Mouse (Mus musculus) urinary bladder, adult 2 months (tissue): ENCODE results near the gene Hnf1b. TPM values are rescaled to one million over a fixed set of nuclear protein-coding genes. Genes with fewer than 3 reads are reported as not detected.

Experiments used
- DNase-seq: peaks from one replicate; pipeline ENCODE4 v3.0.0; 2022; ENCODE audit warnings: low spot score
- polyA plus RNA-seq: library from polyadenylated mRNA; depleted of rRNA; stranded (reverse); fragments of >200 nt; gene quantifications from 2 replicates; pipeline ENCODE4 v1.2.3, GENCODE M21; 2012; rRNA removed

Hnf1b gene
- 11.7 and 12.5 TPM in 2 replicates for polyA plus RNA-seq

DNA sequence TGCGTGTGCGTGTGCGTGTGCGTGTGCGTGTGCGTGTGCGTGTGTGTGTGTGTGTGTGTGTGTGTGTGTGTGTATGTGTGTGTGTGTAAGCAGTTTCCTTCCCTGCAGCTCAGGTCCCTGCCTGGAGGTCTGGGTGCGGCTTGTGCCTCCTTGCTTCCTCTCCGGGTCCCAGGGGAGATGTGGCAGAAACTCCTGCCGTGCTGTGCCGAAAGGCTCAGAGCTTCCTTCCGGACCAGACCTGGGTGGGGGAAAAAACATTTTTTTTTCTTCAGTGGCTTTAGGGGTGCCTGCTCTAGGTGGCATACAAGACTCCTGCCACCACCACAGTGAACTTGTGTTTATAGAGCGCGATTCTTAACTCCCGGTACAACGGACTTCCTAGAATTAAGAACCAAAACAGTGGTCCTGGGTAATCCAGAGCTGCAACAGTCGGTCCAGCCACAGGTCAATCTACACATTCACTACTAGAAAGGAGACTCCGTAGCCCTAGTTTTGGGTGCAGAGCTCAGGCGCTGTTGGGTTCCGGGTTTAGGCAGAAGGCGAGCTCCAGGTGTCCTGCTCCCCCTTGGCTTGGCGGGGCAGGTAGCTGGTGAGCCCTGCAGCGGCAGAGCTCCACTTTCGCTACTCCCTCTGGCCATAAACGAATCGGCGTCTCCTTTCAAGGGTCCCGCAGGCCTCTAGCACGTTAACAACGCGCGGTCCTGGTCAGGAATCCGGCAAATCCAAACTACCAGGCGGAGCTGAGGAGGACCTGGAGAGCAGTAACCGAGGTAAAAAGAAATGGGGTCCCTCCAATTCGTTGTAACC is at the start of gene Hnf1b:
Gene Hnf1b, plus strand, starts transcription at position 535 of the 807 bp plus-strand sequence.
- no peak for DNase-seq

DNA sequence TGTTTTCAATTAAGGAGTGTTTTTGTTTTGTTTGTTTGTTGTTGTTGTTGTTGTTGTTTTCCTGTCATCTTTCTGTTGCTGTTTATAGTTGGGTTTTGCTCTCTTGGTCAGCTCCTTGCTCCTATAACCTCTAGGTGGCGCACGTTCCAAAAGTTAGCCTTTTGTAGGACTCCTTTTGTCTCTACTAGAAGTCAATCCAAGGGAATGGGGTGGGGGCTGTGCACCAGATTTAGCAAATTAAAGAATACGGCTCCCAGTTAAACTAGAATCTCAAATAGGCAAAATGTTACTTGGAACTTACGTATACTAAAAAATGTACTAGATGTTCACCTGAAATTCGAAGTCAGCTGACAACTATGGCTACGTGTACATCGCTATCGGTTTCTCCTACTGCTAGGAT is 47.7 kb upstream of the Hnf1b start:
- DNase-seq: no peak

DNA sequence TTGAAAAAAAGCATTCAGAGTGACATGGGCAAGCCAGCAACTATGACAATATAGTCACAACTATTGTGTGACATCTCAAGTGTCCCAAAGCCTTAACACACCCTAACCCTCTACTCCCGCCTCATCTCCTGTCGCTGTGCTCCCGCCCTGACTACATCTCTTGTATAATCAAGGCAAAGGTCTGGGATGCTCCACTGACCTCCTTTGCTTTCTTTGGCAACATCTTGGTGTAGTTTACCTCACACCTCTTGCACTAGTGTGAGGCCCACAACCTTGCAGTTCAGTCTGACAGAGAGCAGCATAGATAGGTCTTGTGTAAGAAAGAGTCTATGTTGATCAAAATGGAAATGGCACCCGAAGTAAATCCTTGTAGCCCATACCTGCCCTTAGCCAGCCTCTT is 47.3 kb upstream of the Hnf1b start:
- no peak for DNase-seq

DNA sequence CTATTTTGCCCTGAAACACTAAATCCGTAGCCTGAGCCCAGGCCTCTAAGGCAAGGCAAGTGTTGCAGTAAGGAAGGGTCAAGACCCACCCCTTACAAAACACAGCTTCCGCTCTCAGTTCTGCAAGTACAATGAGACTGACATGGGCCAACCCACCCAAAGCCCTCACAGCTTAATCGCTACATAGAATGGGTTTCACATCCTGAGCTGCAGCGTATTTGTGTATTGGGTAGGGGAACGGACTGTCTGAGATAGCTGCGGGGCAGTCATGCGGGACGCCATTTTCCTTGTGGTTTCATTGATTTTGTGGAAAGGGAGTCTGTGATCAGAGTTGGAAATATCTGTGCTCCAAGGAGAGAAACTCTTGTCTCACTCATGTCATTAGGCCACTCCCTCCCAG is 39.4 kb upstream of the Hnf1b start:
- no peak for DNase-seq

DNA sequence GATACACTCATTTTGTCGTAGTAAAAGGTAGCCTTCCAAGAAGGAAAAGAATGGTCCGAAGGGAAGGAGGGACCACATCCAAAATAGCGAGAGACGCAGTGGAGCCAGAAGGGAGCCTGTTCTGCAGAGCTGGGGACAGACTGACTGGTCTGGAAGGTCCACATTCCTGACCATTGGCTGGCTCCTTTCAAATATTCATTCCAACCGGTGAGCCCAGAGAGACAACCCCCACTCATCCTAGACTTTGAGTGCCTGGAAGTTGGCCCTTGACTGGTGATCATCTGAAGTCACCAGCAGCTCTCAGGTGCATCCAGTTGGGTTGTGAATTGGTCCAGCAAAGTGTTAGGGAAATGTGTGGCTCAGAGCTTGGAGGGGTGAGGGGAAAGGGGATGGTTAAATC is 34.7 kb upstream of the Hnf1b start:
- DNase-seq: no peak

DNA sequence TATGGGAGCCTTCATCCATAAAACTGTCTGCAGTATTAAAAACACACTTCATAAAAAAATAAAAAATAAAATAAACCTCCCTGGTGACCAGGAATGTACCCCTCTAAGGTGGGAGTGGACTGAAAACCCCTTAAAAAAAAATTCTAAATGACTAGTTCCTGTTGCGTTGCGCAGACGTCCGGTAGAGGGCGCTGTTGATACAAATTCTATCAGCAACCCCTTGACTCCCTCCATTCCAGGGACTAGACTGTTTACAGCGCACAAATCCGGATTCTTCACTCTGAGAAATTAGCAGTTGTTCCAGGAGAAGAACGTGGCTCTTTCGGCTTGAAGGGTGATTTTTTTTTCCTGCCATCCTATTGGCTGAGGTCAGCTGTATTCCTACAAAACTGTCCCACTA is 34.2 kb upstream of the Hnf1b start:
- no peak for DNase-seq

DNA sequence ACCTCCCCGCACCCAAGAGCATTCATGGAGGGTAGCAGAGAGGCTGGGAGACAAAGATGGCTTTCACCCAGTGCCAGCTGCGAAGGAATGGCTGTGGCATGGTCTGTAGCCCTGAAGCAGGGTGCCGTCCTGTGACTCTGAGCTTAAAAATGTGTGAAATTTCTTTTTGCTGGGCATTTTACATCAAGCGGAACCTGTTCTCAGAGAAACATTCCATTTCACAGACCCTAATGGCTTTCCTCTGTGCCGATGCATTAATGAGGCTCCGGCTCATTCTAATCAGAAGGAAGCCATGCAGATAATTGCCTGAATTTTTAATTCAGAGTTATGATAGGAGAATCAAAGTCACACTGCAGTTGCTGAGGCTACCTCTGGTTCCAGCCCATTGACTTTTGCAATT is 32.8 kb upstream of the Hnf1b start:
- no peak for DNase-seq

DNA sequence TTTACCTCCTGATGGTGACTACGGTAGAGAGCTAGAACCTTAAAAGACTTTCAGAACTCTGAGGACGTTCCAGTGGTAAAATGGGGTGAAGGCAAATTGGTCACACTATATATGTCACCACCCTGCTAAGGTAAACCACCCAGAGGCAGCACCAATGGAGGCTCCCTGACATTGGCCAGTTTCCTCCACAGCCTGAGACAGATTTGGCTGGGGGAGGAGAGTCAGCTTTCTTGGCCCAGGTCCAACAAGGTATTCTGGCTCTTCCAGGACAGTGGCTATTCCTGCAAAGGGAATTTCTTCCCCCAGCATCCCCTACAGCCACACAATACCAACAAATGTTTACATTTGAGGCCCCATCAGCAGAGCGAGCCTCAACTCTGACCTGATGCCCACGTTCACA is 31.9 kb upstream of the Hnf1b start:
- no peak for DNase-seq

DNA sequence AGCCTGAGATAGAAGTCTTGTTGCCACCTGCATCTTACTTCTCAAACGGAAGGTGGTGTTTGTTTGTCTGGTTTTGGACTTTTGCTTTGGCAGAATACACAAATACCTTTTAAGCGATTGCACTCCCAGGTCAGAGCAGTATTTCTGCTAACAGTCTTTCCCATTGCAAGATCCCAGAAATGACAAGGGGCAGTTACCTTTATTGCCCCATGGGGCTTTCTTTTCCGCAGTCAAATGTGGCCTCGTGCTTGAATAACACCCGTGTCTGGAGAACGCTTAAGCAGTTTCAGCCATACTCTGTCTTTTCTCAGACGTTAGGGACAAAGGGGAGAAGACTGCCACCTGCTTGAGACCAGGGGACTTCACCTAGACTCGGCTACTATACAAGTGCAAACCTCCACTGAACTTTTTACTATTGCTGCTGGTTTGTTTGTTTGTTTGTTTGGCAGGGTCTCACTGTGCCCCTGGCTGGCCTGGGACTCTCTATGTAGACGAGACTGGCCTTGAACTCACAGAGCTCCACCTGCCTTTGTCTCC is 31.2 kb upstream of the Hnf1b start:
- no peak for DNase-seq

DNA sequence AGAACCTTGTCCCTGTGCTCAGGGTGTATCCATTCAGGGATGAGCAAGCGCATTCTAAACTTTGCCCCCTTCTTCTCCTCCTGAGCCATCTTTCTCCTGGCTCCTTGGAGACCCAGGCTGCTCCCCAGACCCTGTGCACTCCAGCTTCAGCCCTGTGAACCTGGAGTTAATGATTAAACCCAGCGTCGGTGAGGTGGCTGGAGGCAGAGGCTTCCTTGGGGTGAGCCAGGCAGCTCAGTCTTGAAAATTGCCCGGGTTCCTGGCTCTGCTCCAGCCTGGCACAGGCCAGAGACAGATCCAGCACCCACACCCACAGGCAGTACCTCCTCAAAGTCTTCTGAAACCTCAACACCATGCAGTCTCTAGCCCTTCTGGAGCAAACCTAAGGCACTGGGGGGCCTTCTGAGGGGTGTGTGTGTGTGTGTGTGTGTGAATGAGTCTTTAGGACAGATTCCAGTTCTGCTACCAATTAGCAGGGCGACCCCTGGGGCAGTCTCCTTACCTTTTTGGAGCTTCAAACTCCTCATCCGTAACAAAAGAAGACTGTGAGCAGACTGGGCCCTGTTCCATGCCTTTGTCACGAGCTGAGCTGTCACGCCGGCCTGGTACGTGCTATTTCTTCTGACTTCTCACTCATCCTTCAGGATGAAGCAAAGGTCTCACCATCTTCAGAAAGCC is 29.9 kb upstream of the Hnf1b start:
- no peak for DNase-seq

DNA sequence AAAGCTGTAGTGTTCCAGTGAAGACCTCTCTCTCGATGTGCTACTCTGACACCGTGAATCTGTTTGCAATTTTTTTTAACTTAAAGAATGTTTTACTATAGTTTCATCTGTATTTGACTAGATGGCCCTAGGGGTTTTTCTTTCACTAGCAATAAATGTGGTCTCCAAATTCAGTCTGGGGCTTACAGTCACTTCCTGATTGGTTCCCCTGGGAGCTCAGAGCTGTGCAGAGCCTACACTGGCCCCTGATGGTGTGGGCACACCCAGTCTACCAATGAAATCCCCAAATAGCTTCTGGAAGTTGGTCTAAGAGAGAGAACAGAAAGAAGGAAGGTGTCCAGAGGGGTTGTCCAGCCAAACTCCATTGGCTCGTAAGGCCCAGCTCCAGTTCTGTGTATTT is 23.7 kb upstream of the Hnf1b start:
- no peak for DNase-seq

DNA sequence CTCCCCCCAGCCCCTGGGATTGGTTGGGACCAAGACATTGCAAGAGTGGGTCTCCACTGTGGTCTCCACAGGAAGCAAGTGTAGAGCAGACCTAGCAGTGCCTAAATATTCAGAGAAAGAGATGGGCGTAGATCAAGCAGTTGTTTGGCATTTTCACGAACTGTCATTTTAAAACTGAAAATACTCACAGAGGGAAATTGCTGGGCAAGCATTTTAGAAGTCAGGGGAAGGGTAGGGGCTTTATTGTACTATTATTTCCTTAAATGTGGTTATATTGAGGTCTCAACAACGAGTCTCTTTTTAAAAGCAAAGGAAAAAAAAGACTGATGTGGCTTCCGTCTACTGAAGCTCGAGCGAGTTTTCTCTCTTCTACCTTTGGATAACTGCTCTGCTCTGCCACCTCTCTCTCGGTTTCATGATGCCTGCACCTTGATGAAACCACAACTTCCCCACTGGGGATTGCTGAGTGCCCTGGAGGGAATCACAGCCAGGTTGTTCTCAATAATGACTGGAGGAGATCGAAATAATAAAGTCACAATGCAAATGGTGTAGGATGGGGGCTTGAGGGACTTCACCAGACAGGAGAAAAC is 21.2 kb upstream of the Hnf1b start:
- no peak for DNase-seq

DNA sequence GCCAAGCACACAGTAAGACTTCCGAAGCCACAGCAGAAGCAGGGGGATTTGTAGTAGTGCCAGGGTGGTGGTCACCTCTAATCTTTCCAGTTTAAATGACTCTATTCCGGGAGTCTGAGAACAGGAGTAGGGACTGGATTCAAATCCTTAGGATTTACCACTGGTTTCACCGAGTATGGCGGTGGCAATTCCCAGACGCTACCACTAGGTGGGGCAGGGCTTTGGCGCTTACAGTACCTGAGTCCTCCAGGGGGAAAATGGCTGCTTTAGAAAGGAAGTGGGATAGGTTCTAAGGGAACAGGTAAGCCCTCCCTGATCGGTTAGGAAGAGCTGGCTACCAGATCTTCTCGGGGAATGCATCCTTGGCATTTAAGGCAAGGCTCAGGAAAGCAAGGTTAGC is 17.5 kb upstream of the Hnf1b start:
- DNase-seq: no peak

DNA sequence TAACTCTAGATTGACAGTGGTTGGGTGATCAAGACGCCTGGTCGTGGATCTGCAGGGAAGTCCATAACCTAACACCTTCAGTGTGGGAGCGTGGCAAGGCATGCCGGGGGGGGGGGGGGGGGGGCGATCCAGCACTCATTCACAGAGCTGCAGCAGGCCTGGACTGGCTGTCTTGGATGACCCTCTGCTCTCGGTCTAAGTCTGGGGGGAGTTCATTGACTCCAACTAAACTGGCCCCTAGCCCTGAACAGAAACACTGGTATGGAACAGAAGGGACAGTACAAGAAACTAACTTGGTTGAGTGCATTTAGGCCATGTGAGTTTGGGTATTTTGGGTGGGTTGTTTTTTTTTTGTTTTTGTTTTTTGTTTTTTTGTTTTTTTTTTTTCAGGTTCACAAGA is 16.3 kb upstream of the Hnf1b start:
- no peak for DNase-seq

DNA sequence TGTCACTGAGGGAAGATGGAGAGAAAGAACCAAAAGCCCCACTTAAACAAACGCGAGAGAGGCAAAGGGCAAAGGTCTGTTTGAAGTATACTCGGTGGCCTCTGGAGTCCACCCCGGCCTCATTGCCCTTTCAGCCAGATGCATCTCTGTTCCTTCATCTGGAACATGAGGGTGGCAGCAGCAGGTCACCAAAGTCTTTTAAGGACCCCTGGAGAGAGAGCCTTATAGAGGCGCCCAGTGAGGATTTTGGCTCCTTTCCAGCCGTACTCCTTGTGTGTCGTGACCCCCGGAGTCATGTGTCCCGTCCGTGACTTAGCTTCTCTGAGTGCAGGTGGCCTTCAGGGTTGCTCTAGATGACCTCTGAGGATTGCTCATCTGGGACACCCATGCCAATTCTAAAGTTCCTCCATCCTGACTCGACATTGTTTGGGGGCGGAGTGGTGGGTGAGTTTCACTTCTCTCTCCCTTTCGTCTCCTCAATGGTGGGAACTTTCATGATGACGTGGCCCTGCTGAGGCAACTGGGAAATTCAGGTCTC is 15.8 kb upstream of the Hnf1b start:
- no peak for DNase-seq

DNA sequence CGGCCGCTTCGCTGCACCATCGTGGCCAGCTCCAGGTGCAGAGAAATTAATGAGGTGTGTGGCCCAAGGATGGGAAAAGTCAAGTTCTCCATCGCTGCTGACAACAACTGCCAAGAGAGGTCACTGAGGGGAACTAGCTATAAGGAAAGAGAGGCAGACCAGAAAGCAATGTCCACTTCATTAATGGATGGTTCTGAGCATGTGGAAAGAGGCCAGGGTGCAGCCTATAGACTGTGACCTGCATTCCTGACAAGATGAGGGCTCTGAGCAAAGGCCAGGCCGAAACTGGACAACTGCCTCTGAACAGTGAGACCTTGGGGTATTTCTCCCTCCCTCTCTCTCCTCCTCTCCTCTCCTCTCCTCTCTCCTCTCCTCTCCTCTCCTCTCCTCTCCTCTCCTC is 10.4 kb upstream of the Hnf1b start:
- DNase-seq: no peak

DNA sequence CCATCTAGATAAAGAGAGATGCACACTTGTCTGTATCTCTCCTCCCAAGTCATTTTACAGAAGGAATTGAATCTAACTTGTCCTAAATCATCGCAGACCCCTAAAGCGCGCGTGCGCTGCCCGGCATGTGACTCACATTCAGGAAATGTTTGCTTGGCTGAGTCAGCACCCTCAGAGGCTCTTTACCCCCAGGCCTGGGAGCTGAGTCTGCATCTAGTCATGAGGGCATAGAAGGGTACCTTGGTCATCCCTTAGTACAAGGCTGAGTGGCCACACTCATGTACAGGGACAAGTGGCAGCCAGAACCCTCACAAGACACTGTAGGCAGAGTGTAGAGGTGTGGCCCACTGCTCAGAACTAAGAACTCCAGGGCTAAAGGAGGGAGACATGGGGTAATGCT is 6.3 kb upstream of the Hnf1b start:
- peak; percentile 36 for DNase-seq

DNA sequence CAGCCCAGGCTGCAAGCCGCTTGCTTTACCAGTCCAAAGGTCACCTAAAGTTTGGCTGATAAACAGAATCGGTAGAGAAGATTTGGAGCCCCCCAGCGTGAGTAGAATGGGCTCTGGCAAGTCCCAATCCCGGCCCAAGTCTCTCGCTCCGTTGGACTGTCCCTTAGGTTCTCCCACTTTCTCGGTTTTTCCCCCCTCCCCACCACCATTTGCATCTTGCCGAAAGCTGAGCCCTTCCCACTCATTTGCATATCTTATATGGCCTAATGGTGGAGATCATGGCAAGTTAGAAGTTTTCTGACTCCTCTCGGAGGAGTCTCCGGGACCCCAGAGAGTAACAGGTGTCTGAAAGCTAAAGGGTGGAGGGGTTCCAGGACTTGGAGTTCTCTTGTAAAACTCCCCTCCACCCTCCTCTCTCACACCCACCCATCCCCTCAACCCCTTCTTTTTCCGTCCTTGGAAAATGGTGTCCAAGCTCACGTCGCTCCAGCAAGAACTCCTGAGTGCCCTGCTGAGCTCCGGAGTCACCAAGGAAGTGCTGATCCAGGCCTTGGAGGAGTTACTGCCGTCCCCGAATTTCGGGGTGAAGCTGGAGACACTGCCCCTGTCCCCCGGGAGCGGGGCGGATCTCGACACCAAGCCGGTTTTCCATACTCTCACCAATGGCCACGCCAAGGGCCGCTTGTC is 866 bp downstream of the Hnf1b start:
- DNase-seq: peak; percentile 44

DNA sequence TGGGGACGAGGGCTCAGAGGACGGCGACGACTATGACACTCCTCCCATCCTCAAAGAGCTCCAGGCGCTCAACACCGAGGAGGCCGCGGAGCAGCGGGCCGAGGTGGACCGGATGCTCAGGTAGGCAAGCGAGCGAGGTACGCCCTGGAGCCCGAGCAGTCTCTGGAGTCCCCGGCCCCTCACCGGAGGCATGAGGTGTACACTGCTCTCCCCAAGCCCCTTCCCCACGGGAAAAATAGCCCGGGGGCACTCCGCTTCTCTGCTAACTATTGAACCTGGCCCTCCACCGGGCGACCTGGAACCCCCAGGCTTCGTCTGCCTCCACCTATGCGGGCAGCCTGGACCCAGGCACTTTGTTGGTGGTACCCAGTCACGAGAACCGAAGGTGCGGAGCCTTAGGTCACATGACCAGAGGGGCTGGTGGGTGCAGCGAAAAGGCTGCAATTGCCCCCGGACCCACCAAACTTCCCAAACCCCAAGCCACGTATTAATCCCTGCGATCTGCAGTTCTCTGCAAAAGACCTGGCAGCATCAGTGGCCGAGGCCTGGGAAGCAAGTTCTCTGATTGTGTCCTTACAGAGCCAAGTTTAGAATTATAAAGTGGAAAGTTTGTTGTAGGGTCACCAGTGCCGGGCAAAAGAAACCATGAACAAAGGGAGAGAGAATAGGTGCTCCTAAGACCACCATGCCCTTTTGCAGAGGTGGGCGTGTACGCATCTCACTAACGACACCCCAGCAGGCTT is 1.6 kb downstream of the Hnf1b start:
- no peak for DNase-seq

DNA sequence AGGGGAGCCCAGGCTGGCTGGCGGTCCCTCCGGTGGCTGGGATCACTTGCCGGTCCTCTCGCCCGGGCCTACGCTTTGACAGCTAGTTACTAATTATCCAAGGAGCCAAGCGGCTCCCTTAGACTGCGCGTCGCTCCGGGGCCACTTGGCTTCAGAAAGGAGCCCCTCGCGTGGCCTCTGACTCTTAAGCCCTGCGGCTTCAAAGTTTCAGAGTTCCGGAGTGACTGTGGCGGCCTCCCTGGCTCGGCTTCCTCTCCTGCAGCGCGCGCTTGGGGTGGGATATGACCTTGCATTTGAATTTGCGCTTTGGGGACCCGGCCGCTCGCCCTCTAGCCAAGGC is 2.1 kb downstream of the Hnf1b start:
- no peak for DNase-seq

DNA sequence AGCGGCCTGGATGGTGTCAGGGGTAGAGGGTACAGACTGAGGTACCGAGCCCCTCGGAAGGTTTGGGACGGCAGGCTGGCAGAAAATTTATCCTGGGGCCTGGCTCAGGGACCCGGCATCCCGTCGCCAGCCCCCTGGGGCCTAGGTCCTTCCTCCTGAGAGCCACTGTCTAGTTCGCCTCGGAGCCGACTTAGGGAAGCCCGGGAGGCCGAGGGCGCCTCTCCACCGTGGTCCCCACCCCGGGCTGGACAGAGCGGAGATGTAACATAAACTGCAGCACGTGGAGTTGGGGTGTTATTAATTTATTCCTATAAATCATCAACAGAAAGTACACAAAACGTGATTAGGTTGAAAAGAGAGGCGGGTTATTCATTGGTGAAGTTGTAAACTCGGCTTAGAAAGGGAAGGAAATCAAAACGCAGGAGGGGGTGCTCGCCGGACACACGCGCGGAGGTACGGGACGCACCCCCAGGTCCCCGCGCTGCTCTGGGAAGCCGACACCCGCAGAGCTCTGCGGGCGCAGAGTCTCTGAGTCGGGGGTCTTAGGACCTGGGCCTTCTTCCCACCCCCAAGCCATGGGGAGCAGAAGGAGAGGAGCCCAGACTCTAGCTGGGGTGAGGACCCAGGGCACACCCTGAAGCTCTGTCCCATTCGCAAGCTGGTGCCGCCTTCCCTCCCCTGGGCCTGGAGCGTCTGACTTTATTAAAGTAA is 2.8 kb downstream of the Hnf1b start:
- DNase-seq: no peak
